Mouse (Mus musculus) liver, embryonic 14.5 days (tissue): ENCODE measurements around the gene Tkfc.

Source experiments
- CTCF ChIP-seq: IDR thresholded peaks from 2 replicates; pipeline ENCODE4 v1.5.1; 2016; ENCODE audit warnings: antibody characterized with exemption, low read depth, control low read depth
- EP300 ChIP-seq: IDR thresholded peaks from 2 replicates; pipeline ENCODE4 v1.6.1; 2016; ENCODE audit warnings: antibody characterized with exemption, low read depth

GRCm38 (mm10) chr19:10589127-10589857 is 16.2 kb downstream of the Tkfc start:
- TF ChIP-seq CTCF (no peak), EP300 (no peak)
